Mouse (Mus musculus) E14TG2a.4 (cell line): ENCODE measurements around the gene Mylk2.

ENCODE experiments used
- CTCF ChIP-seq: conservative IDR thresholded peaks from 2 replicates; pipeline ENCODE4 v1.5.1; 2014; ENCODE audit warnings: low read length
- NANOG ChIP-seq: IDR thresholded peaks from 2 replicates; pipeline ENCODE4 v1.6.1; 2014; ENCODE audit warnings: borderline replicate concordance, low read length, mixed read lengths
- POU5F1 ChIP-seq: IDR thresholded peaks from 2 replicates; pipeline ENCODE4 v1.6.1; 2014; ENCODE audit warnings: low read length, borderline replicate concordance

DNA sequence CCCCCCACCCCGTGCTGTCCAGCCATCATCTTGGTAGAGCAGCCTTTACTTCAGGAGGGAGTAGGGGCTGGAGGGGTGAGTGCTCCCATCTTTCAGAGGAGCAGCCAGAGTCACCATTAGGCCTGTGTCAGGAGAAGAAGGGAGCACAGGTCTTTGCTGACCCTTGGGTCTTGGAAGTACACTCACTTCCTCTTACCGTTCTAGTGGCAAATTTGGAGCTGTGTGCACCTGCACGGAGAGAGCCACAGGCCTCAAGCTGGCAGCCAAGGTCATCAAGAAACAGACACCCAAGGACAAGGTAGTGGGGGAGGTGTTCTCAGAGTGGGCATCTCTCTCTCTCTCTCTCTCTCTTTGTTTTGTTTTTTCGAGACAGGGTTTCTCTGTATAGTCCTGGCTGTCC lies 4.3 kb downstream of the Mylk2 start:
- TF ChIP-seq CTCF (no peak), POU5F1 (no peak), NANOG (no peak)
